Mouse (Mus musculus): ENCODE measurements around the gene Gtf2e1.

The Gtf2e1 gene

DNA sequence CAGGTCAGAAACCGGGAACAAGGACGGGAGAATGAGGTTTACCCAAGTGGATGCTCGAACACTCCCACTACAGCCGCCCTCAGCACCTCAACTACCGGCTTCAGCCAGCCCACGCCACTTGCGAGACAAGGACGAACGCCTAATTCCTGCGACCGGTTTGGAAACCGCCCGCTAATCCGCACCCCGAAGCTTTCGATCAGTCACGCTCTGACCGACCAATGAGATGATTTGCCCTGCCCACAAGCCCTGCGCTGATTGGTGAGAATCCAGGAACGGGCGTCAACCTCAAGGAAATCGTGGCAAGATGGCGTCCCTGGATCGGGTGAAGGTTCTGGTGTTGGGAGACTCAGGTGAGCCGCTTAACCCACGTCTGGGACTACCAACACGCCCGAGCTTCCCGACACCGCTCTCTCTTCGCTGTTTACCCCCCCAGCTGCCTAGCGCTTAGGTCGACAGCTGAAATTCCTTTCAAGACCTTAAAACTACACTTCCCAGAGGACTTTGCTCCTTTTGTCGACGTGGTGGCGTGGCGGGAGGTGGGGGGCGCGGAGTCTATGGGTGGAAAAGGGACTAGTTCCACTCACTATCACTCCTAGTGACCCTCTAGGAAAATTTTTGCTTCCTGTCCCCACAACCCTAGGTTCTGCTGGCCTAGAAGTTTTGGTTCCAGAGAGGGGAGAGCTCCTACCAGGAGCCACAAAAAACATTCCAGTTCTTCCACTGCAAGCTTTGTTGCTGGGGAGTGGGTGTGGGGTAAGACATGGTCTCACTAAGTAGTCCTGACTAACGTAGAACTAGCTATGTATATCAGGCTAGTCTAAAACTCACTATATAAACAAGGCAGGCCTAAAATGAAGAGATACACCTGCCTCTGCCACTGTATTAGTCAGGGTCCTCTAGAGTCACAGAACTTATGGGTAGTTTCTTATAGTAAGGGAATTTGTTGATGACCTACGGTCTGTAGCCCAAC lies at the start of gene Gtf2e1, which contains the start of gene Rabl3:
TSS of gene Gtf2e1 (minus strand) at position 179 of the 970 bp plus-strand sequence.
TSS of gene Rabl3 (plus strand) at position 275 of the 970 bp plus-strand sequence.
- DNase-seq = peak; percentile 99

DNA sequence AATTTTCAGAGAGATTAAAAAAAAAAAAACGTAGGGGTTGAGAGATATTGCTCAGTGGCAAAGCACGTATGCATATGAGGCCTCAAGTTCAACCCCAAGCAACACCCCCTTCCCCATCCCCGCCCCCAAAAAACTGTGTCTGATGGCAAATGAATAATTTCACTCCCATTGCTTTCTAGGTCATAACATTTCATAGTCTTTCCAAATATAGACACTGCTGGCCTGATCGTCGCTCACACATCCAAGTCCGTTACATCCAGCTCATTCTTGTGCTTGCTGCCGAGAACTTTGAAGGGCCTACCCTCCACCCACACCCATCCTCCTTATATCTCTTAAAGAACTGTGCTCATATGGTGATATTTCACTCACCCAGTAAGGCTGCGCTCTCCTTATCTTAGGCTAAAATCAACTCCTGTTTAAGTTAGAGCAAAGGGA lies 45.6 kb upstream of the Gtf2e1 start:
- no peak for DNase-seq

DNA sequence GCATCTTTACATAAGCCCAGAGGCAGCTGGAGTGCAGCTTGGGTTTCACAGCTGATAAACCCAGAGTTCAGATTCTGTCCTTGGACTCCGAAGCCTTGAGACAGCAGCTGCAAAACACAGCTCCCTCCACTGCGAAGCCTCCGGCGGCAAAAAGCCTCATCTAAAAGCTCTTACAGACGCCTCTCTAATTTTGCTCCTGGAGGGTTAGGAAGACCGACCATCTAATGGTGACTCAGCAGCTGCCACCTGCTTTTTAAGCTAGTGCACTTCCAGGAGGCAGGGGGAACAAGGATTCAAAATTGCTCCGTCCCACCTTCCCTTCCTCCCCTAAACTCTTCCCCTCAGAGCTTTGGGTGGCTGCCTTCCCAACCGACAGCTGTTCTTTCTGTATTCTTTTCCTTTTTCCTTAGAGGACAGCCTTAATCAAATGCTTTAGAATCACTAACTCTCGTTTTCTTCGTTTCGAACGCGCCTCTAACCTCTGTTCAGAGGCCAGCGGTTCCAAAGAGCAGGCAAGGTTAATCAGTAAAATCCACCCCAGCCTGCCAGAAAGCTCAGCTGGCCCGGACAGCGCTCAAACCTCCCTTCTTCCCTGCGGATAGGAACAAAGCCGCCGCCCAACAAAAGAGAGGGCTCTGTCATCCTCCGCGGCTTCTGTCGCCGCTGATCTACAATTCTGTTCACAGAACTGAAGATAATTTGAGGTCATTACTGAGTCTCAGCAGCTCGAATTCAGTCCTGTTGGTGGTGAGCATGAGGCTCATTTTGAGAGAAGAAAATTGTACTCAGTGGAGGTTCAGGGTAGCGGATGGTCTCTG lies 44.8 kb upstream of the Gtf2e1 start:
- peak; percentile 21 for DNase-seq

DNA sequence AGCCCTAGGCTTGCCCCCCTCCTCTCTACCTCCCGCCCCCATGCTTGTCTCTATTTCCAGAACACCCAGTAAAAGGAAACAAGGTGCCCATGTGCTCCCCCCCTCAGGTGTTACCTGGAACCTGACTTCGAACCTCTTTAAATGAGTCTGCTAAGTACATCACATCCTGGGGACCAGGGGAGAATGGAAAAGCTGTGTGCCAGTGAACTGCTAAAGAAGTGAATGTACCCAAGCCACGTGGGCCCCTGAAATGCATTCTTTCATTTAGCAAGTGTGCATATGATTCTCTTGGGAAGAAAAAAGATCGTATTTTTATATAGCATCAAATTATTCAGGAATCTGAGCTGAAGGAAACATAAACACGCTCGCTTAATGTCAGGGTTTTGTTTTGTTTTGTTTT lies 44.2 kb upstream of the Gtf2e1 start:
- DNase-seq = no peak

DNA sequence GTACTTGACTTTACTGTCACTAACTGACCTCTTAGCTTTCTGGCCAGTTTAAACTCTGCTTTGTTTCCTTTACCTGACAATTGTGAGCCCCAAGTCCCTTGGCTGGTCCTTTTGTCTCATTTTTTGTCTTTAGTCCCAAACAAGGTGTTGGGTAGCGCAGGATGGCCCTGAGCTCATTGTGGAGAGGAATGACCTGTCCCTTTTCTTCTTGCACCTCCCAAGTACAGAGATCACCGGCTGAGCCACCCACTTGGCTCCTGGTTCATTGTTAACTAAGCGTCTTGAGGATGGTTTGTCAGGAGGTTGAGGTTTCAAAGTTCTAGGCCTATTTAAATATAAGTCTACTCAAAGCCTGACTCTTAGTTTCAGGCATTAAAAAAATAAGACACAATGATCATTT lies 43.7 kb upstream of the Gtf2e1 start:
- DNase-seq = no peak

DNA sequence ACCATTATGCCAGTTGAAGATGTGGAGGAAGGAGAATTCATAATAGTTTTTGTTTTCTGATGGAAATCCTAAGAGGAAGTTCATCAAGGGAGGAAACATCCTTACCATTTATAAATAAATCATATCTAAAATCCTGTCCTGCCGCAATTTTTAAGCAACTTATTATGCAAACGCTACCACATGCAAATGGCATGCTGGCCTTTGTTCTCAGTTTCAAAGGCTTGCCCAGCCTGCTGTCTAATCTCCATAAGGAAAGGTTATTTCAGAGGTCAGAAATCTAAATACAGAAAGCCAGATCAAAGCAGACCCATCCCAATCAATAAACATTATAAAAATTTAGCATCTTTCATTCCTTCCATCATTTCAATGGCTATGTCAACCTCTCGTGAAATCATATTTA lies 42.3 kb upstream of the Gtf2e1 start:
- DNase-seq = no peak

DNA sequence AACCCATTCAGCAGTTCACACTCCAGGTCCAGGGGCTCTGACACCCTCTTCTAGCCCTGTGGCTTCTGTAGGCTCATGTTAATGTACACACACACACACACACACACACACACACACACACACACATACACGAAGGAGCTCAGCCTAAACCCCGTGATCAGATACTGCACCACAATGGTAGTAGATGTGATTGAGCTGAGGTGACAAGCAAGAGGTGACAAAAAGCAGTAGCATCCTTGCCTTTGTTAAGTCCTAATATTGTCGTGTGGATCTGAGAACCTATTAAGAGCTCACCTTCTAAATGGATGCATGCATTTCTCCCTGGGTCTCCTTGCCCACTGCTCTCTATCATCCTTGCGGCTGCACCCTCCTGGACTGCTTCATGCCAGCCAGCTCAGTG lies 41.1 kb upstream of the Gtf2e1 start:
- no peak for DNase-seq

DNA sequence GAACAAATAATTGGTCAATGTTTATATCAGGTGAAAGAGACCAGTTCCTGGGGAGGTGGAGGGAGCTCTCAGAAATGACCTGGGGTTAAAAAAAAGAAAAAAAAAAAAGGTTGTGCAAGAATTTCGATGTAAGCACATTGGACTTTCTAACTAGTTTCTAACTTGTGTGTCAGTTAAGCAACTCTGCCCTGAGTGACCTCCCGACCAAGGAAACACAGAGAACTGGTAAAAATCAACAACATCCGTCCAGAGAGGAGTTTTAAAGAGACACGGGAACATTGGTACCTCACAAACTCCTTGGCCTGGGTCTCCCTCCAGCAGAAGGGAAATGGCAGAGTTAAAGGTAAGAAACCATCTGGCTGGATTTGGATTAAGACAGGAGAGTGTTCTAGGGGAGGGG lies 40.4 kb upstream of the Gtf2e1 start, which contains the start of gene Hgd:
TSS of gene Hgd (plus strand) at position 160 of the 400 bp plus-strand sequence.
- no peak for DNase-seq

DNA sequence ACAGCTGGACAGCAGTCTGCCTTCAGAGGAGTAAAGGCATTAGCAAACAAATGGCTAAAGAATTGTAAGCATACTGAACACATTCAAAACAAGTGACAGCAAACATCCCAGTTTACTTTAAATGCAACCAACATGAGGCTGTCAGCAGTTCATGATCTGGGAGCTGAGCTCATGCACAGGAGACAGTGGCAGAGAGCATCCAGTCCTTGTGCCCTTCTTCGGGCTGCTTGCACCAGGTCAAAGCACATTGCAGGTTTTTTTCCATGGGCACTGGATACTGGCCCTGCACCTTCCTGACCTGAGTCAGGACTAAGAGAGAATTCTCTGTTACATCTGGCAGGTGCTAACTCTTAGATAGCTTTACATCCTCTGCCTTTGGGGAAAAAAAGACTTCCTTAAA lies 40.0 kb upstream of the Gtf2e1 start:
- DNase-seq = no peak

DNA sequence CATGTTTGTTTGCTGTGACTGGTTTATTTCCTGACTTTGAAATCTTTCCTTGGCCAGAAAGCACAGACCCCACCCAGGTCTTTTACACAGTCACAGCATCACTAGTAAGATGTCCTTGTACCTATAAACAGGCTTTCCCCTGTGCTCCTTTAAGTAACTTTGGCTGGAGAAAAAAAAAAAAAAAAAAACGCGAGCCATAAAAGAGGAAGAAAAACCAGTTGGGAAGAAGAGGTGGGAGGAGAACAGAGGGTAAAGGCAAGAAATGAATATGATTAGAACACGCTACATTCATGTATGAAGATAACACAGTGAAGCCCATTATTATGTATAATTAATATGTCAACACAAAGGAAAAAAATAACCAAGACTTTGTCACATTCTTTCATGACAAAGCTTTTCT lies 35.7 kb upstream of the Gtf2e1 start:
- no peak for DNase-seq

DNA sequence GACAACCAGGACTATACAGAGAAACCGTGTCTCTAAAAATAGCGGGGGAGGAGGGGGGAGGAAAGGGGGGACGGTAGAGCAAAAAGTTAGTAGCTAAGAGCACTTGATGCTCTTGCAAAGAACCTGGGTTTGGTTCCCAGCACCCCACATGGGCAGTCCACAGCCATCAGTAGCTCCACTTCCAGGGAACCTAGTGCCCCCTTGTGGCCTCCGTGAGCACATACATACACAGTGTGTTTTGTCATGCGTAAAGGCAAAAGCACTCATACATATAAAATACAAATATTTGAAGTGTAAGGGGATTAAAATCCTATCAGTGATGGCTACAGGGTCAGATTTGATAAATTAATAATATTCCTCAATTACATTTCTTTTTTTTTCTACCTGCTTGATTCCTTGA lies 33.5 kb upstream of the Gtf2e1 start:
- no peak for DNase-seq

DNA sequence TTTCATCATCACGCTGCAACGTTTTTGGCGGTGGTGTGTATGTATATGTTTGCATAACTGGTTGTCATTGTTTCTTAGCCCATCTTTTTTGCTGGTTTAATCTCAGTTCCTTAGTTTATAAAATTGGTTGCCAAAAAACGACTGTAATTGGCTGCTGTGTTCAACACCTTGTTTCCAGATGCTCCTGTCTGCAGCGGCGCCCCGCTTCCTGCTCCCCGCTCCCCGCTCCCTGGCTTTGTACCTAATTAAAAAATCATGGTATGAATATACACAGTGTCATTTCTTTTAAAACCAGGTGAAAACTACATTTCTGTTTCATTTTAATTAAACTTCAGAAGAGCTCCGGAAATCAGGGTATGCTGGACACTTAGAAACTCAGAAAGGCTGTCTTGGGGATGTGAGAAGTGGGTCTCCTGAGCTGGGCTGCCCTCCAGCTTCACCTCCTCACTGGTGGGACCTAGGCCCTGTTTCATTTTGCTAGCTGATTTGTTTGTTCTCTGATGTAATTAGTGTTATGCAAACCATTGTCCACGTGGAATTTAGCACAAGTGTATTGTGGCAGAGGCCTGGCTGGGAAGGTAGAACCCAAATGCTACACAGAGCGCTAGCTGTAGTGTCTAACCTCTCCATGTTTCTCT lies 32.6 kb upstream of the Gtf2e1 start:
- DNase-seq = no peak

DNA sequence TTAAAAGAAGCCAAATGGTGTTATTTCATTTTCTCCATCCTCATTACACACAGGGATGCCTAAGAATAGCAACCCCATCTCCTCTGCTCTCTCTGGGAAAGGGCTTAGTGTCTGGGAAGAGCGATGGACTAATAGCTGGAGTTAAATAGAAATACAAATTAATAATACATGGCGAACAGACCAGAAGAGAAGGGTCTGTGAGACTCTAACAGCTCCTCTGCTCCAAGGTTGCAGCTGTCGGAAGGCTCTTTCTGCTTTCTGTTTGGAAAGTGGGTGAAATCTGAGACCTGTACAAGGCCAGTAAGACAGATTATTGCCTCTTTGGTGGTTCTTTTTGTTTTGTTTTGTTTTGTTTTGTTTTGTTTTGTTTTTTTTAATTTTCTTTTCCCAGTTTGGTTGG lies 32.0 kb upstream of the Gtf2e1 start:
- no peak for DNase-seq

DNA sequence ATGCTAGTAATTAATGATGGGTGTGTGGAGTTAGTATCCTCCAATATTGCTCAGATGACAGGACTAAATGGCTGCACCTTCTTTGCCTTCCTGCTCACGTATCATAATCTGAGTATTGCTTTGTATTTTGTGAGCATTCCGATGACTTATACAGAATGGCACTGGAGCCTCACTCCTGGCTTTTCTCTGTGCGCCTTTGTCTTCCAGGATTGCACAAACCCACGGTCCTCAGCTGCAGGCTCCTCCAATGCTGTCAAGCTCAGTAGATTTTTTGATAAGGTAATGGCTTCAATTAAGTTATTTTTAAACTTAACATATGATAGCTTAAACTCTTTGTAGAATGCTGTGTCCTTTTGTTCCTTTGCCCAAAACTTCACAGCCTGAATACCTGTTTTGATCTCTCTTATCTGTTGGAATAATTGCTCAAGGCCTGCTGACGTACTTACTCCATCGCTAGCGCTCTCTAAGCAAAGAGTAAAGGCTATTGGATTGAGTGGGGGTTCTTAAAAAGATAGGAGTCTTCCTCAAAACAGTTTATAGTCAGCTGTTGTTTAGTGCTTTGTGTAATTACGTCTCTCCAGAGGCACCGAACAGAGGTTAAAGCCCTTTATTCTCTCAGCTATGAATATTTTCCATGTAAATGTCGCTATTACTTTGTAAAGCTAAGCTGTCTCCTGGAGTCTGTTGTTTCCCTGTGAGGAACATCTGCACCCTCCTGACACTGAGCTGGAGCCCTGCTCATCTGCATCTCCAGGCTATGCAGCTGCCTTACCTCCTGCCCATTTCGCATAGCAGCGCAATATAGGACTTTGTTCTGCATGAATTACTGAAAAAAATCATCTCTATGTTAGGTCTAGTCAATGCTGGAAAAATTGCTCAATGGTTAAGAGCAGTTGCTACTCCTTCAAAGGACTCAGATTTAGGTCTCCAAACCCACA lies 27.8 kb upstream of the Gtf2e1 start:
- DNase-seq = no peak

DNA sequence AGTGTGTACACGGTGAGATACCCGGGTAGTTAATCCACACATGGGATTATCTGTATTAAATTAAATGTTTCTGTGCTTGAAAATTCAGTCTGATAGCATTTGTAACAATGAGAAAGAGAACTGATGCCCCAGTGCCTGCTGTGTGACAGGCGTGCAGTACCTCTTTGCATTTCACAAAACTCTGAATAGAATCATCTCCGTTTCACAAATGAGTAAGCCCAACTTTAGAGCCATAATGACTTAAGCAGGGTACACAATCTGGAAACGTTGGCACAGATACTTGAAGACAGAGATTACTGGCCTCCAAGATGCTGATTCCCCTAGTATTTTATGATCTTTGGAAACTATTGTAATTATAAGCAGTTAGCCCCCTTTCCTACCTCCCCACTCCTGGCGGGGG lies 26.5 kb upstream of the Gtf2e1 start:
- no peak for DNase-seq

DNA sequence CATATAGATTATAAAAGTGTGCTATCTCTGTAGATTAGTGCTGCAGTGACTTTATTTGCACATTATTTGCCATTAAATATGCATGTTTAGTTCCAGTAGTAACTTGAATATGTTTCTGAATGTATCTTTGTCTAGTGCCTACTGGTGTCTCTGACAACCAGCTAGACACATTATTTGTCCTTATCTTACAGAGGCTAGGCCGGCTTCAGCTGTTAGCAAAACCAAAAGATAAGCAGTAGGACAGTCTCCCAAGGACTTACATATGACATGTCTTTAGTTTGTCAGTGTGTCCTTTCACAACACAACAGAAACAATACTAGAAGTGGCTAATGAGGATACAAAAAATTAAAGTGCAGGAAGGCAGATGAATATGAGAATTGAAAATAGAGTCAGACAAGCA lies 25.5 kb upstream of the Gtf2e1 start:
- DNase-seq = no peak

DNA sequence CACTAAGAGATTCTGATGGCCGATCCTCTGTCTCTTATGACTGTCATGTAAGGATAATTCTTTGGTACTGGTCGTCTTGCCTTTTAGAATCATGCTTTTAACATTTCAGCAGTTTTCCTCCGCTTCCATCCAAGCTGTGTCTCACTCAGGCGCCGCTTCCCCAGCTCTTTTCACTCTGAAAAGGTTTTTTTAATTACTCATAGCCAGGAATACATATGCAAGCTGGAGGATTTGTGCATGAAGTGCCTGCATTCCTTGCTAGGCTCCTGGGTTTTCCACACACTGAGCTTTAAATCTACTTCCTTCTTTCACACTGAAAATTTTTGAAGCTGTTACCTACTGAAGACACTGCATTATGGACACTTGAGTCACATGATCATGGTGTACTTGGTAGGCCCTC lies 23.4 kb upstream of the Gtf2e1 start:
- DNase-seq = no peak

DNA sequence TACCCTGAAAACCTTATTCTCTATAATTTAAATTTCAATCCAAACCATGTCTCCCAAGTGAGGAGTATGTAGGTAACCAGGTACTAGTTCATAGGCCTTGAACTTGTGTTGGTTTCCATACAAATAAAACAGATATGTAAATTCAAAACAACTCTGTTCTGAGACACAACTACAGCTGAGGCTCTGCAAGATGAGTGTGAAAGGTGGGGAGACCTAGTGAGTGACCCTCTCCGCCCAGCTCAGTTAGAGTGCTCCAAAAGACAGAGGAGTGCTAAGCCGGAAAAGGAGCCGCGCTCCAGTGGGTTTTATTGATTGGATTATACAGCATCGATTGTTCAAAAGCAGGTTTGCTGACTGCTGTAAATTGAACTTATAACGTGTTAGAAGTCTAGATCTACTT lies 22.8 kb upstream of the Gtf2e1 start:
- DNase-seq = no peak

DNA sequence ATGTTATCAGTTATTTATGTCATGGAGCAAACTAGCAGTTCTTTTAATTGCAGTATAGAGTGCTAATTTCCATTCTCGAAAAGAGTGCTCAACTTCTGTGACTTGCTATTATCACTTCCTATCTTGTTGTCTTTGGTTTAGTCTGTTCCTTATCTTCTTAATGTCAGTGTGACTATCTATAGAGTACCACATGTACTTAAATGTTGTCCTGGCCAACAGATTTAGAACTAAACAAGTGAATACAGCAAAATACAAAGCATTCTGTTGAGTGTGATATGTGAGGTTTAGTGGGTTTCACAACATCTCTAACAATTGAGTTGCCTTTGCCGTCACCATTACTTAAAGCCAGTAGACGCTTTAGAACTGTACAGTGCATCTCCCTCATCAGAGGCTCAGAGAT lies 13.2 kb upstream of the Gtf2e1 start:
- no peak for DNase-seq

DNA sequence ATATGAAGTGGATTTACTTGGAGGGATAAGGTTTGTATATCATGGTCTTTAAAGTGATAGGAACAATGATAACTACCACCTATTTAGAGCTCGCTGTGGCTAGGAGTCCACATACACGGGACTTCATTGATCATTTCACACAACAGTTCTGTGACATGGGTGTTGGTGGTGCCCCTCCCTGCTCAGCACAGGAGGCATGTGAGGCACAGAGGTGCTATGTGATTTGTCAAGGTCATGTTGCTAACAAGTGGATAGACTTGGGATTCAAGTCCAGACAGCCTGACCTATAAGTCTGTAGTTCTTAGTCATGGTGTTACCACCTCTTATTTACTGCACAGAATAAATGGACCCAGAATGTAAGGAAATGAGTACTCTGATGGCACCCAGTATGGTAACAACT lies 11.4 kb upstream of the Gtf2e1 start:
- no peak for DNase-seq

DNA sequence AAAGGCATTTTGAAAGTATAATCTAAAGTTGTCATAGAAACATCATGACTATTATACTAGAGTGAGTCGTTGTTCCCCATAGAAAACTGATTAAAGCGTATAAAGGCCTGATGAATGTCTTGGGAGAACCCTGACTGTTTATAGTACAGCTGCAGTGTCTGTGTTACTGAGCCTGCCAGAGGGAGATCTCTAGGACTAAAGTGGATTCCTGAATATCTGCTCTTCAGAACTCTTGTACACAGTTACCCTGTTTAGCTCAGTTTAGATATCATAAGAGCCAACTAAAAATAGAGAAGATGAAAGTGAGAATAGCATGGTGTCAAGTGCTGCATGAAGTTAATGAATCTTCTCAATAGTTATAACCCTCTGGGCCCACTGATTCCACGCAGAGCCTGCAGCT lies 10.7 kb upstream of the Gtf2e1 start:
- no peak for DNase-seq

DNA sequence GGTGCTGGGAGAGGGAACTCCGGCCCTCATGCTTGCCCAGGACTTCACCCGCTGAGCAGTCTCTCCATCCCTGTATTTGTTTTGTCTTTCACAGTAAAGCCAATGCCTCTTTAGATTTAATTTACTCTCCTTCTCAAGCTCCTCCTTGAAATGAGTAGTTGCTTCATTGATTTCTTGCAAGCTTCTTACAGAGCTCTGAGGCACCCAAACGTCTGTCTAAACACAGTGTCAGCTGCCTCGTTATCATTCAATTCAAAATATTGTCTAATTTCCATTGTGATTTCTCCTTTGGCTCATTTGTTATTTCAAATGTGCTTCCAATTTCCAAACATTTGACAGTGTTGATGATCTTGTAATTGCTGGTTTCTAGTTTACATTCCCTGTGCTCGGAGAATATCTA lies 6.7 kb upstream of the Gtf2e1 start:
- no peak for DNase-seq
